Mouse (Mus musculus) ES-E14 (cell line): ENCODE measurements at regions not wholly inside any gene's neighbourhood (a gene's known extent, or its start where the extent isn't known, plus 50 kb on each side); places are given as distances from the start of the nearest gene placed in this dataset.

Experiments
- DNase-seq: peaks from one replicate; pipeline ENCODE4 v3.0.0-alpha.2; 2013; ENCODE audit warnings: low read depth, low spot score
- H3K27ac ChIP-seq: 2 replicates; pipeline ENCODE4 v1.5.1; 2012; ENCODE audit warnings: low read depth, mild to moderate bottlenecking, low read length, moderate library complexity, mixed read lengths; ENCODE audit not compliant: poor library complexity, insufficient read depth, severe bottlenecking
- H3K36me3 ChIP-seq: 2 replicates; pipeline ENCODE4 v1.6.1; 2012; ENCODE audit warnings: mild to moderate bottlenecking, low read length, moderate library complexity, mixed read lengths; ENCODE audit not compliant: control insufficient read depth, poor library complexity, insufficient read depth, severe bottlenecking
- H3K4me1 ChIP-seq, 2 experiments: fragments of 150-350 bp in 1 of 2; sonication (generic) in 1 of 2; 2 replicates each; pipeline ENCODE4 v1.6.1; 2012; ENCODE audit warnings: low read length in 2 of 2, mild to moderate bottlenecking in 1 of 2, mixed read lengths in 1 of 2; ENCODE audit not compliant: control insufficient read depth in 2 of 2, insufficient read depth in 2 of 2, poor library complexity in 1 of 2
- H3K4me3 ChIP-seq, 2 experiments: fragments of 150-350 bp in 1 of 2; sonication (generic) in 1 of 2; 2 replicates each; pipeline ENCODE4 v1.5.1; 2012; ENCODE audit warnings: low read length in 2 of 2, low read depth in 1 of 2, mild to moderate bottlenecking in 1 of 2, mixed read lengths in 1 of 2; ENCODE audit not compliant: insufficient read depth in 1 of 2, poor library complexity in 1 of 2, severe bottlenecking in 1 of 2
- H3K9ac ChIP-seq: 2 replicates; pipeline ENCODE4 v1.6.1; 2012; ENCODE audit warnings: low read depth, mild to moderate bottlenecking, low read length, mixed read lengths; ENCODE audit not compliant: poor library complexity, insufficient read depth, severe bottlenecking
- H3K9me3 ChIP-seq: fragments of 150-350 bp; sonication (generic); 2 replicates; pipeline ENCODE4 v1.6.1; 2012; ENCODE audit warnings: low read depth, mild to moderate bottlenecking, low read length; ENCODE audit not compliant: control insufficient read depth, insufficient read depth
- CHD2 ChIP-seq: IDR thresholded peaks from 2 replicates; pipeline ENCODE4 v1.6.1; 2014; ENCODE audit warnings: mild to moderate bottlenecking, low read depth, low read length, inconsistent platforms
- HCFC1 ChIP-seq: IDR thresholded peaks from 2 replicates; pipeline ENCODE4 v1.6.1; 2012; ENCODE audit warnings: low read length, inconsistent platforms, borderline replicate concordance; ENCODE audit not compliant: insufficient read depth
- MAFK ChIP-seq: IDR thresholded peaks from 2 replicates; pipeline ENCODE4 v1.6.1; 2014; ENCODE audit warnings: mild to moderate bottlenecking, low read depth, low read length, inconsistent platforms; ENCODE audit not compliant: insufficient read depth
- ZC3H11A ChIP-seq: IDR thresholded peaks from 2 replicates; pipeline ENCODE4 v1.6.1; 2012; ENCODE audit warnings: low read depth, mild to moderate bottlenecking, inconsistent platforms, low read length, borderline replicate concordance
- ZNF384 ChIP-seq: IDR thresholded peaks from 2 replicates; pipeline ENCODE4 v1.6.1; 2012; ENCODE audit warnings: low read depth, low read length, inconsistent platforms
- in situ Hi-C, 2 experiments: fragments of 600-800 bp; cut with MboI; formaldehyde crosslinking; loops; one replicate each; pipeline ENCODE4 v1.15.1; 2025; ENCODE audit warnings: low sequenced_read_pairs in 2 of 2, inconsistent platforms in 1 of 2; ENCODE audit not compliant: unreplicated experiment in 2 of 2

GRCm38 (mm10) chr7:73310581-73311136, 64.7 kb upstream of the Rgma start:
- Histone ChIP-seq H3K4me1 (peaks cover 0 to 13% of the 10 kb centered on the region in 2 experiments; a peak in 1 of 4 replicates), H3K27ac (no peak overlapping the region), H3K4me3 (peak overlapping the region; percentile 16 to 52; a peak in 2 of 4 replicates), H3K9ac (no peak overlapping the region), H3K9me3 (no peaks in the 10 kb centered on the region), H3K36me3 (no peaks in the 10 kb centered on the region)
- in situ Hi-C loops, result no loop called here
- DNase-seq, result no peak
- no peak for TF ChIP-seq ZC3H11A
- no peak for TF ChIP-seq CHD2
- TF ChIP-seq ZNF384, result no peak
- no peak for TF ChIP-seq HCFC1
- TF ChIP-seq MAFK, result no peak

GRCm38 (mm10) chr7:73315555-73315954, 59.8 kb upstream of the Rgma start:
- no peak overlapping the region for H3K27ac ChIP-seq
- no peak overlapping the region for H3K9ac ChIP-seq
- no peak overlapping the region for H3K4me3 ChIP-seq
- H3K36me3 ChIP-seq, result no peaks in the 10 kb centered on the region
- DNase-seq, result no peak
- in situ Hi-C loops, result no loop called here
- no peak for TF ChIP-seq HCFC1
- TF ChIP-seq CHD2, result no peak
- TF ChIP-seq MAFK, result no peak
- no peak for TF ChIP-seq ZNF384
- no peak for TF ChIP-seq ZC3H11A
- no peaks in the 10 kb centered on the region for H3K9me3 ChIP-seq
- H3K4me1 ChIP-seq, result peaks cover 0 to 1% of the 10 kb centered on the region in 2 experiments; a peak in 1 of 4 replicates

DNA sequence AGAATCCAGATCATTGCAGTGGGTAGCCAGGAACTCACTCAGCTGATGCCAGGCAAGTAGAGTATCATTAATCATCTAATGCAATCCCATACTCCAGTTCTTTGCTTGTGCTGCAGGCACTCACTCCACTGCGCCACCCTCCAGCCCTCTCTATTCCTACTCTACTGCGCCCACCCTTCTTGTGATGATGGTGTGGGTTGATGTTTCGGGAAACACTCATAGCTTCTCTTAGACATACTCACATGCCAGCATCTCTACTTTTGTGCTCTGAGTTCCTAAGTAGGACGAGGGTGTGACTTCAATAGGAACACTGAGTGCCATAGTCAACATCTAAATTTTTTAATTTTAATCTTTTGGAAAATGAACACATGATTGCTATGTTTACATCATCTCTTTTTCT, 57.7 kb upstream of the Rgma start:
- TF ChIP-seq CHD2 (no peak), ZNF384 (no peak), ZC3H11A (no peak), MAFK (no peak), HCFC1 (no peak)
- H3K36me3 ChIP-seq, result no peaks in the 10 kb centered on the region
- H3K4me3 ChIP-seq, result no peak overlapping the region
- H3K27ac ChIP-seq, result no peak overlapping the region
- H3K9me3 ChIP-seq, result no peaks in the 10 kb centered on the region
- H3K9ac ChIP-seq, result no peak overlapping the region
- H3K4me1 ChIP-seq, result peaks cover 0 to 2% of the 10 kb centered on the region in 2 experiments; a peak in 2 of 4 replicates
- DNase-seq, result no peak
- in situ Hi-C loops, result no loop called here

GRCm38 (mm10) chr7:73319004-73319403, 56.3 kb upstream of the Rgma start:
- H3K9ac ChIP-seq, result no peak overlapping the region
- no peaks in the 10 kb centered on the region for H3K9me3 ChIP-seq
- no peak overlapping the region for H3K27ac ChIP-seq
- H3K4me3 ChIP-seq, result no peak overlapping the region
- peaks cover 0 to 6% of the 10 kb centered on the region in 2 experiments; a peak in 2 of 4 replicates for H3K4me1 ChIP-seq
- DNase-seq, result no peak
- H3K36me3 ChIP-seq, result no peaks in the 10 kb centered on the region
- TF ChIP-seq CHD2 (no peak), ZC3H11A (no peak), ZNF384 (no peak), MAFK (no peak), HCFC1 (no peak)
- in situ Hi-C loops, result no loop called here

GRCm38 (mm10) chr7:73319994-73320393, 55.3 kb upstream of the Rgma start:
- Histone ChIP-seq H3K27ac (no peak overlapping the region), H3K36me3 (no peaks in the 10 kb centered on the region), H3K4me1 (peaks cover 0 to 6% of the 10 kb centered on the region in 2 experiments; a peak in 2 of 4 replicates), H3K9ac (no peak overlapping the region), H3K9me3 (no peaks in the 10 kb centered on the region), H3K4me3 (no peak overlapping the region)
- TF ChIP-seq HCFC1 (no peak), MAFK (no peak), ZC3H11A (no peak)
- no peak for DNase-seq
- in situ Hi-C loops, result no loop called here
